Mouse (Mus musculus) cerebellum, adult (tissue): ENCODE results near the gene Gm12166.

Source experiments
- ATAC-seq: cut with Nextera tagmentation; 2 replicates; pipeline ENCODE4 v1.9.2; 2017; ENCODE audit warnings: mild to moderate bottlenecking, moderate library complexity, mixed read lengths; ENCODE audit not compliant: insufficient number of reproducible peaks, low FRiP score, low TSS enrichment

Gm12166 gene

DNA sequence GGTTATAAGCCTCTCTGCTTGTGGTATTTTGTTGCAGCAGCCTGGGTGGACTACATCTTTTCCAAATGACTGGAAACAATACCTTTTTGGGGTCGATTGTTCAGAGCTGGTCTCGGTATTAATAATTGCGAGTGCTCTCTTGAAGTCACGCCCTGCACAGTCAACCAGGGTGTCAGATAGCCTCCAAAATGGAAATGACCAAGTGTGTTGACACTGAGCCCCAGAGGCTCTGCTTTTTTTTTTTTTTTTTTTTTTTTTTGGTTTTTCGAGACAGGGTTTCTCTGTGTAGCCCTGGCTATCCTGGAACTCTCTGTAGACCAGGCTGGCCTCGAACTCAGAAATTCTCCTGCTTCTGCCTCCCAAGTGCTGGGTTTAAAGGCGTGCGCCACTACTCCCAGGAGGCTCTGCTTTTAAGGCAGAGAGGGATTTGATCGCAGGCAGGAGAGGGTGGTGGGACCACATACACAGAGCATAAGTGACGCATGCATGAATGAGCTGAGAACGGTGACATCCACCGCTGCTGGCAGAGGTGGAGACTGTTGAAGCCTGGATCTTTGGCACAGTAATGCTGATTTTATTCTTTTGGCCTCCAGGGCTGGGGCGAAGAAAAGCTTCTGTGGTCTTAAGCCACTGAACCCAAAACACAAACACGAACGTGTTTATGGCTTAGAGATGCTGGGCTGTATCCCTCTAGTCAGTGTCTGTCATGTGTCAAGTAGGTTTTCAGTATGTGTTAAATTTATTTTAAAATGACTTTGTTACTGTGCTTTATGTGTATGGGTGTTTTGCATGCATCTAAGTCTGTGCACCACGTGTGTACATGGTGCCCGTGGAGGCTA, 21.9 kb upstream of the Gm12166 start:
- no peak for ATAC-seq

DNA sequence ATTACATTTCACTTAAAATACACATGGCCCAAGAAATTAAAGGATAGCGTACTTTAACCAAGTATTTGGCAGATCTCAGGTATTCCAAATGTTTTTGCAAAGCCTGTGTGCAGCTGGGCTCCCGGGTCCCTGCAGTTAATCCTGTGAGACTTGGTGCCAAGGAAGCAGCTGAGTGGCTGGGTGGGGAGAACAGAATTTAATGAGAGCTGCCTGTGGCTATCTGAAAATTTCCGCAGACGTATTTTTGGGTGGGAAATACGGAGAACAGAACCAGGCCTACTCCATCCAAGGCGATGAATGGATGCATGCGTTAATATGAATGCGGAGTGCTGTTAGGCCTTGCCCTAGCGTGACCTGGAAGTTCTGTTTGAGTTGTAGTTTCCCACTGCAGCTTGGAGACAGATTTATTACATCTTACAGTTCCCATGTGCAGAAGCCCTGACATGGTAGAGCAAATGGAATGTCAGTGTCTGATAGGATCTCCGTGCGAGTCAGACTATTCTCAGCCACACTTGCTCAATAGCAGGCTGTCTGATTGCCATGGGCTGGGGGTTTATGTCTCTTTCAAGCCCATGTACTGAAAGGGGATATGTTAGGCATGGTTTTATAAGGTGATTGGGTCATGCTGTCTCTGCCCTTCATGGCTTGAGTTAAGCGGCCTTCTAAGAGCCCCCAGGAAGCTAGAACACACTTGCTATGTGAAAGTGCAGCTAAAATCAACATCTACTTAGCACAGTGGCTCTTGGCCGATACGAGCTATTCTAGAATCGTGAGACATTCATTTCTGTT, 21.1 kb upstream of the Gm12166 start:
- no peak for ATAC-seq

DNA sequence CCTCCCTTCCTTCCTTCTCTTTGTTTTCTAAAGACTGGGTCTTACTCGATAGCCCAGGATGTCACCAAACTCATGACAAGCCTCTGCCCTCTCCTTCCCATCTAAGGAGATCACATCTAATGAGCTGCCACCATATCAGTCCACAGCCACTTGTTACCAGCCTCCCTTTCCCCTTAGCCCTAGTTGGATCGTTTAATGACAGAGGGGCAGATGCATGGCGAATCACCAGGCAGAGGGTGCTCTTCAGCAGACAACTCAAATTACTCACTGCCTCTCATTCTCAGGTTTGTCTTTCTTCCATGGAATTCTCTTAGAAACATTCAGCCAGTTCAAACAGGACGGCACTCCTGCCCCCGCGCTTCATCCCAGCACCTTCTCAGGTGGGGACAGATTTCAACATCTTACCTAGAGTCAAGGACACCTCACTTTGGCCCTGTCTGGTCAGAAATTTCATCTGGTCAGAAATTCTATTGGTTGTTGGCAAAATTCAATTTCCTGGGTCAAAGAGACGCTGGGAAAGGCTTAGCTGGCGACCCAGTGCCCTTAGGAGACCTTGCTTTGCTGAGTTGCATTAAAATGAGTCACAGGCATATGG, 20.4 kb upstream of the Gm12166 start:
- no peak for ATAC-seq

DNA sequence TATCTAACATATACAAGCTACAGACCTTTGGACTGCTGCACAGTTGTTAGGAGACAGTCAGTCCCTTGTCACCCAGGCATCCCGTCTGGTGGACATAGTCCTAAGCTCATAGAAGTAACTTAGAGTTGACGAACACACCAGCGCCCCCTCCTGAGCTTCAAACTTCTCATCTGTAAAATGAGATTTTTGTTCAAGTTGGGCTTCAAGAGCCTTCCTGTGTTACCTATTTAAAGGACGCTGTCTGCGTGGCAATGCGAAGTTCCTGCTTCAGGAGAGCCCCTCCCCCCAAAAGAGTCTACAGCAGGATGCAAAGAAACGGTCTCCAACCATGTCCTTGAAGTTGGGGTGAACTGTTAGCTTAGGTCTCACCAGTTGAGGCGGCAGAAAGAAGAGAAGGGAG, 18.7 kb upstream of the Gm12166 start:
- no peak for ATAC-seq

DNA sequence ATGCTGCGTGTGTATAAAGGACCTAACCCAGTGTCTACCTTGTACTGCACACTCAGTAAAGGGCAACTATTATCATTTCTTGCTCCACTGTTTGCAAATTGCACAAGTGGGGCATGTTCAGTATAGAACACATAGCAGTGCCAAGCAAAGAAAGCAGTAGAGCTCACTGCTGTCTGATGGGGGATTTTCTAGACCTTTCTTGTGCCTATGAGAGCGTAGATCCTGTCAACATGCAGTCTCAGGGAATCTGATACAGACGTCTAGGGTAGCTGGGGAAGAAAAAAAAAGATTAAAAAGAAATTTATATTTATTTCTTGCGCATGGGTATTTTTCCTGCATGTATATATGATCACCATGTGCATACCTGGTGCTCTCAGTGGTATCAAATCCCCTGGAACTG, 18.0 kb upstream of the Gm12166 start:
- no peak for ATAC-seq

DNA sequence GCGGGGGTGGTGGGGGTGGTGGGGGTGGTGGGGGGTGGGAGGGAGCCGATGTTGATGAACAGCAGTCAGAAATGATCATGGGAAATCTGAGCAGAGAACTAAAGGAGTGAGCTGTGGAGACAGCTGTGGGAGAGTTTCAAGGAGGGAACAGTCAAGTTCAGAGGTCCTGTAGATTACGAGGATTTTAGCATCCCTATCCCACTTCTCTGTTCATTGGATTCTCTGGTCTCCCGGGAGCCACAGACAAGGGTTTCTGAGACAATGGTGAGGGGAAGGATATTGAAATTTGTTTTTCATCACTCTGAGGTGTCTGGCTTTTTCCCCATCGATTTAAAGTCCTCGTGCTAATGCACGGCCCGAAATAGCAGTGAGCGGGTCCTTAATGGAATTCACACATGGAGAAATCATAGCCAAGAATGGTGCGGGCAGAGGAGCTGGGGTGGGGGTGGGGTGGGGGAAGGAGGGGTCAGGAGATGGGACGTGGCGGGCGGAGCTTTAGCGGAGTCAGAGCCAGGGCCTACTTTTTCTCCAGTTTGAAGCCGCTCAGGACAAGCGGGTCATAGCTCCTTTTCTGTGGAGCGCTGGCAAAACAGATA, 17.4 kb upstream of the Gm12166 start:
- ATAC-seq, result no peak

DNA sequence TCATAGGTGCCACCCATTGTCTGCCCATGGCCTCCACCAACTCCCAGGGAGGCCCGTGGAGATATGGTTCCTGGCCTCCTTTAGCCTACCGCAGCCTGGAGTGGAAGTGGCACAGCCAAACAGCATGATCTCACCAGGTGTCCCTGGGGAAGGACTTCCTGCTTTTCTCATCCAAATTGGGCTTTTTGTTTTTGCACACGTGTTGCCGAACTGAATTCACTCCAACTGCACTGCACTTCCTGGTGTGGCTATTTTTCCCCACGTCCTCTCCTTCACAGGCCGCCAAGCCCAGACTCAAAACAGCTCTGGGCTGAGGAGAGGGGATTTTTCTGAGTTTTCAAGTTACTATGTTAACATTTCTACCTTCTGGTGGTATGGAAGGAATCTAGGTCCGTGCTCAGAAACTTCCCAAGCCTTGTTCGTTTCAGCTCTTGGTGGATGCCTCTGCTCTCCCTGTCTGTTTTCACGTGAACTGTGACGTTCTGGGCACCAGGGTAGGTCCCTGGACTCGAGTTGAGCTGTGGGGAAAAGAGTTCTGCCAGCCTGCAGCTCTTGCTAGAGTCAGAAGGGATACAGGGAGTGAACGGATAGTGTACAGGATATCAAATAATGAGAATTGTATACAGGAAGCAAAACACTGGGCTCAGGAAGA, 16.8 kb upstream of the Gm12166 start:
- no peak for ATAC-seq

DNA sequence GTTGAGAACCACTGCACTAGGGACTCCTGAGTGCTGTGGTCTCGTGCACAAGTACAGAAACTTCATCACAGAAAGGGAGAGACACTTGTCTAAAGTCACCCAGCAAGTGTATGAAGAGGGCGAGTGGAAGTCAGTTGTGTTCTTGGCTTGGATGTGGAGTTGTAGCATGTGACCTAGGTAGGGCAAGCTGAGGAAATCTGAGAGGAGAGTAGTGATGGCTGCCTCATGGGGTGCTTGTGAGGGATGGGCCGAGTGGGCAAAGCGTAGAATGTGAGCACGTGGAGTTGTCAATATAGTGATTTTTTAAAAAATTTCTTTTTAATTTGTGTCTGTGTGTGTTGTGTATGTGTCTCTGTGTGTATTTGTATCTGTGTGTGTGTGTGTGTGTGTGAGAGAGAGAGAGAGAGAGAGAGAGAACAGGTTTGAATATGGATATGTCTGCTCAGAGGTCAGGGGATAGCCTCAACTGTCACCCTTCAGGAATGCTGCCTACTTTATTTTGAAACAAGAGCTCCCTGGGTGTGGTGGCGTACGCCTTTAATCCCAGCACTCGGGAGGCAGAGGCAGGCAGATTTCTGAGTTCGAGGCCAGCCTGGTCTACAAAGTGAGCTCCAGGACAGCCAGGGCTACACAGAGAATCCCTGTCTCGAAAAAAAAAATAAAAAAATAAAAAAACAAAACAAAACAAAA, 15.4 kb upstream of the Gm12166 start:
- ATAC-seq, result no peak

DNA sequence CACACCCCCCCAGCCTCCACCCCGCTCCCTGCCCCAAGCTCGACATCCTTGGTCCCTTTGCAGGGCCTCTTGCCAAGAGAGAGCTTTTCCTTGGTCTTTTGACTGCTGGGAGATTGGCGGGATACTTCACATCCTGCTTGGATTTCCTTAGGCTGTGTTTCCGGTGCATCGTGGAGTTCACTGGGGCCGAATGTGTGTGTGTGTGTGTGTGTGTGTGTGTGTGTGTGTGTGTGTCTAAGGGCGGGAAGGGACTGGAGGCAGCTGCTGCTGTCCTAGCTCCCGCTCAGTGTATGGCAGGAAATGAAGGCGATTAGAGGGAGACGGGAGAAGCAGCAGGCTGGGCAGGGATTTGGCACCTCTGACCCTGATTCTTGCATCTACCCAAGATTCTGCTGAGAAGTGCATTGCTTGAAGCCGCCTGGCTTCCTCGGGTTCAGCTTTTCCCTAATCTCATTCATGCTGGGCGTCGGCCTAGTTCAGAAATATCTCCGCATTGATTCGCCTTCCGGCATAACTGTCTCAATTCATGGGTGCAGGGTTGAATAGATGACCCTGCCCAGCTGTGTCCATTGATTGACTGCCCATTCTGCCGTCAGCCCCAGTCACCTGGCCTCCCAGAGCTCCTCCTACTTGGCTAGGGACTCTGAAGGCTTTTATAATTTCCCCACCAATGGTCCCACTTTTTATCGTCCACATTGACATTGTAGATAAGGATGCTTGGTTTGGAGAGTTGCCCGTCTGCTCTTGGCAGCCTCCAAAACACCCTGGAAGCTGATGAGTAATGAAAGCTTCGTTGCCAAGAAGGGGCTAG, 13.3 kb upstream of the Gm12166 start:
- ATAC-seq, result peak; percentile 47; the same call in 1 of the 2 replicates

DNA sequence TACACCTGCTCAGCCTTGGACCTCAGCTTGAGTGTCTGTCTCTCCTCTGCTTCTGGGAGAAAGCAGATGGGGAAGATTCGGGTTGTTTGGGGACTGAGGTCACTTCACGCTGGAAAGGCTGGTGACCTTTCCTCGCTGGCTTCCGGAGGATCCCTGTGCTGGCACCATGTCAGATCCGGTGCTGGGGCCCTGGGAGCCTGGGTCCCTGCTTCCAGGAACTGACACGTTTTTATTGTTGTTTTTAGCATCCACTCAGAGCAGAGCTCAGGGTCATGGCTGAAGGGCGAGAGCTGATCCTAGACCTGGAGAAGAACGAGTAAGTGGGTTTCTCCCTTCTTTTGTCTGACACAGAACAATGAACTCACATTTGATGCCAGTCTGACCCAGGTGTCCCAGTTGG, 12.6 kb upstream of the Gm12166 start:
- no peak for ATAC-seq

DNA sequence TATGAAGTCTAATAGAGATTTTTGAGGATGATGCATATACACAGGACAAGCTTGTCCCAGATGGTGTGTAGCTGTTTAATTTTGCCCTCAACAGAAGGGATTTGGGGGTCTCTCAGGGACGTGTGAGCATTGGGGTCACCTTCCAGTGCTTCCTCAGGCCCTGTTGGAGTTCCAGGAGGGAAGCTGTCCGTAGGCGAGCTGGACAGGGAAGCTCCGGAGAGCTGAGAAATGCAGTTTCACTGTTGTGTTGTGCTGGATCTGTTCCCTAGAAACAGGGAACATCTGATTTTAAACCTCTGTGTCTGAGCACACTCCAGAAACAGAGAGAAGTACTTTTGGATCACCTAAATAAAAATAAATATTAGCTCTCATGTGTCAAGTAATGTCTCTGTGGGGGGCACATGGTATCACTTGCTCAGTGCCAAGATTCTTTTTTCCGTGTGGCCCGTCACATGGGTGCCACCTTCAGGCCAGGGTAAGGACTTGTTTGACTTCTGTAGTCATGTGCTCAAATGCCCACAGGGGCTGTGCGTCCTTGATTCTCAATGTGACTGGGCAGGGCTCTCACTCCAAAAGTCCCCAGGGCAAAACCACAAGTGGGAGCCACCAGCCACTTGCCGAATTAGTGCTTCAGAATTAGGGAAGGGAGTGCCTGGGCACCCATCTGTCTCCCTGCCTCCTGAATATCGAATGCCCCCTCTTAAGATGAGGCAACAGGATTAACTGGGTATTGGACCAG, 11.0 kb upstream of the Gm12166 start:
- ATAC-seq, result no peak

DNA sequence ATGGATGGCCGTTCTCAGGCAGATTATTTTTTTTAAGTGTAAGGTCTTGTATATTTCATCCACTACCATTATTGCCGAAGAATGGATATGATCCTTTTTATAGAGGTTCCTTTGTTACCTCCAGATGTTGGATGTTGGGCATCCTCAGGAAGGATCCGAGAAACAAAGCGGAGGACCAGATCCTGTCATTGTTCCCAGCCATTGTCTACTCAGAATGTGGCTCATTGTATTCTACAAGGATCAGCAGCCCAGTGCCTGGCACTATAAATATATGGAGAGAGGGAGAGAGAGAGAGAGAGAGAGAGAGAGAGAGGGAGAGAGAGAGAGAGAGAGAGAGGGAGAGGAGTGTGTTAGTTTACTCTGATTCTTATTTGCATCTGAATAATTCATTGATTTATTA, 10.4 kb upstream of the Gm12166 start:
- no peak for ATAC-seq

DNA sequence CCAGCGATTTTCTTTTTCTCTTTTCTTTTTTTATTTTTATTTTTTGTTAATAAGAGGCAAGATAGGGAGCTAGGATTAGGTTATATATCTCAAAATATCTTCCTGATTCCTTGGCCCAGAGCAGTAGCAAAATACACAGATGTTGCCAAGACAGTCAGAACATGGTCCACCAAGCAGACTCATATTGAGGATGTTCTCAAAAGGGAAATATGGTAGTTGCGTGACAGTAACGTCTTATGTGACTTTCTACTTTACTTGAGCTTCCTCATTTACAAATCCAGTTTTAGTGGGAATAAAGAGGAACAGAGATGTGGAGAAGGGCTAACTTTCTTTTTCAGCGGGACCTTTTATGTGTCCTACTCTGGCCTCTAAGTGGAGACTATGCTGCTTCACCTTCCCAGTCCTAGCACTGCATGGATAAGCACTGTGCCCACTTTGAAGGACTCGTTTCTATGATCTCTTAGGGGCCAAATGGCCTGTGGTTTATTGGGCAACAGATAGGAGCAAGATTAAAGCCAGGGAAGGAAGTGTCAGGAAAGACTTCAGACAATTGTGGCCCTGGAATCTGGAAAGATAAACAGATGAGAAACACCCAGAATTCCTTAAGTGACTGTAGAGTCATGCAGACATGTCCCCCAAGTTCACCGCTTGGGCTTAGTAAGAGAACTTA, 9.8 kb upstream of the Gm12166 start:
- ATAC-seq, result no peak

DNA sequence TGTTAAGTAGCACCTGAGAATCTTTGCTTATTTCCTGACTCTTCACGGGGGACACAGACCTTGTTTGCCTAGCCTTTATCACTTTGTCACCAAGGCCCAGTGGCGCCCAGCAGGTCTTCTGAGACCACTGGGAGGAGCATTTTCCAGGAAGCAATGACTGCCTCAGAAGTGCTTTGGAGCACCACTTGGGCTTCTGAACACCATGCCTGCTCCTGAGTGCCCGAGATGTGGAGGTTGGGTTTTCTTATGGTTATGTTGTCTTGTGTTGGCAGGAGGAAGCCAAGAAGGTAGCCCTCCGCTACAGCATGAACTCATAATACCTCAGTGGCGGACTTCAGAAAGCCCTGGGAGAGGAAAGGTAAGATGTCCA, 8.5 kb upstream of the Gm12166 start:
- no peak for ATAC-seq

DNA sequence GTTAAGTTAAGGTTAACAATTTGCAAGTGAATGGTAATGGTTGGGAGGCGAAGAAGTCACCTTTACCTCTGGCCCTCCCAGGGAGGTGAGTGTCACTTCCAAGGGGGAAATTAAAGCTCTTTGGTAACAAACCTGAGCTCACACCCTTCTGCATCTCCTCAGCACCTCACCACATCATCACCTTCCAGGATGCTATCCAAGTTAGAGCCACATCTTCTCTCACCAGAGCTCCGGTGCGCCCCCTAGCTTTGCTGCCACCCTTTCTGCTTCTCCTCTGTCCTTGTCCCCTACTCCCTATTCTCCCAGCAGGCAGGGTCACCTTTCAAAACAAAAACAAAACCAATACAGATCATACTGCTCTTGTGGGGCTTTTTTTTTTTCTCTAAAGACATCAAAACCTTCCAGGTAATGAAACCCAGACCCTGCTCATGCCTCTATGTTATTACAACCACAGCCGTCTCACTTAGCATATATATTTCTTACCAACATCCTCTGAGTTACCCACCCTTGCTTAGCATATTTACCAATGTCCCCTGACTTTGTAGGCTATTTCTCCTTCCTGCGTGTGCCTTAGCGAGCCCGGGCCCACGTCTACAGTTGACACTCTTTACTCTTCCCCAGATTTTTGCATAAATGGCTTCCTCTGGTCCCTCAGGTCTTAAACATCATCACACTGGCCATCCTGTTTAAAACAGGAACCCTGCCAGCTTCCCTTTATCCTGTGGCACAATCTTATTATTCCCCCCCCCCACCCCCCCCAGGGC, 7.9 kb upstream of the Gm12166 start:
- no peak for ATAC-seq

DNA sequence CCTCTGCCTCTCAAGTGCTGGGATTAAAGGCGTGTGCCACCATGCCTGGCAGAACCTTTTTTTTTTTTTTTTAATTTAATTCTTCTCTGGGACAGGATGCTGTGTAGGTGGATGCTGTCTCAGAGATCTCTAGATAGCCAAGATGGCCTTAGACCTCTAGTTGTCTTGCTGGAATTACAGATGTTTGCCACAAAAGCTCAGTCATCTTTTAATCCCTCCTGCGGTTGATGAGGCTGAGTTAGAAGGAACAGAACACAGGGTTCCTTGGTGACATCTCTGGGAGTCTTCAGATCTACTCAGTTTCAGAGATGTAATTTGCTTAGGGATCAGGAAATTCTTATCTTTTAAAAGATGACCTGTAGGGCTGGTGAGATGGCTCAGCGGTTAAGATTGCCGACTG, 6.8 kb upstream of the Gm12166 start:
- ATAC-seq, result no peak

DNA sequence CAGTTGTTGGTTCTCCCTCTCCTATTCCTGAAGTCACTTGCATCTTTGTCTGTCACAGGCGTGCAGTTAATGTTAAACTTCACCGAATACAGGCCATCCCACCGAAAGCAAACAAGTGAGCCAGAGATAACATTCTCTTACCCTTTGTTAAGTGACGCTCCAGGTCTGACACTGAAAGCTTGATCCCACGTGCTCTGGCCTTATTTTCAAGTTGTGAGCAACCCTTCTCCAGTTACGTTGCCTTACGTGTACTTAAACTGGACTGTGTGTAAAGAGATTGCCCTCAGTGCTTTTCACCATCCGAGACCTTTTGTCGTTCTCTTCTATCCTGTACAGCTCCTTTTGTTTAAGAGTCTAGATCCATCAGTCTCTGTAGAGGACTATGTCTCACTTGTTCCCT, 5.9 kb upstream of the Gm12166 start:
- ATAC-seq, result no peak
